Mouse (Mus musculus): ENCODE data around the gene A730015C16Rik.
A peak's percentile ranks its signal among the peaks of the same experiment; 100 is the strongest.

Gene A730015C16Rik

DNA sequence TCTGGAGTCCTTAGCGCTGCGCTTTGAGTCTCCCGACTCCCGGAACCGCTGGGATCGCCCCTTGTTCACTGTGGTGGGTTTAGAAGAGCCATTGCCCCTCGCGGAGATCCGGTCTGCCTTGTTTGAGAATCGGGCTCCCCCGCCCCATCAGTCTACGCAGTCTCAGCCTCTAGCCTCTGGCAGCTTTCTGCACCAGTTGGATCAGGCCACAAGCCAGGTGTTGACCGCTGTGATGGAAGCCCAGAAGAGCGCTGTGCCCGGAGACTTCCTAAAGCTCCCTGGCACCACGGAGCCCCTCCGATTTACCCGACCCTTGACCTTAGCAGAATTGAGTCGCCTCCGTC, at the start of gene A730015C16Rik:
Gene A730015C16Rik, minus strand, starts transcription at position 115 of the 344 bp plus-strand sequence.
- DNase-seq (ENCODE audit: low spot score in 2 of 2), result peak in 1 of 2 experiments; percentile 24

- no peak for DNase-seq (ENCODE audit: low spot score in 2 of 2)
Measured at GRCm38 (mm10) chr4:108890876-108891275, 42.5 kb upstream of the A730015C16Rik start.

DNA sequence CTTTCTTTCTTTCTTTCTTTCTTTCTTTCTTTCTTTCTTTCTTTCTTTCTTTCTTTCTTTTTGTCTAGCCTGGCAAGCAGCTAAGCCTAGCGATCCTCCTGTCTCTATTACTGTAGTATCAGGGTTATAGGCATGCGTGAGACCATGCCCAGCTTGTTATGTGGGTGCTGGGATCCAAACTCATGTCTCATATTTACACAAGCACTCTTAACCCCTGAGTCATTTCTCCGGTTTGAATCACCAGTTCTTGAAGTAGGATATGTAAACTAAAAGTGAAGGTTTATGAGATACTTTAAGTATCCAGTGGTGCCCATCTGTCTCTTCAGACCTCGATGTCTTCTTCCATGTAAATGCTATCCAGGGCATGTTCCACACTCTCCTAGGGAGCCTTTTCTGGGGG, 39.0 kb upstream of the A730015C16Rik start:
- no peak for DNase-seq (ENCODE audit: low spot score in 2 of 2)

DNA sequence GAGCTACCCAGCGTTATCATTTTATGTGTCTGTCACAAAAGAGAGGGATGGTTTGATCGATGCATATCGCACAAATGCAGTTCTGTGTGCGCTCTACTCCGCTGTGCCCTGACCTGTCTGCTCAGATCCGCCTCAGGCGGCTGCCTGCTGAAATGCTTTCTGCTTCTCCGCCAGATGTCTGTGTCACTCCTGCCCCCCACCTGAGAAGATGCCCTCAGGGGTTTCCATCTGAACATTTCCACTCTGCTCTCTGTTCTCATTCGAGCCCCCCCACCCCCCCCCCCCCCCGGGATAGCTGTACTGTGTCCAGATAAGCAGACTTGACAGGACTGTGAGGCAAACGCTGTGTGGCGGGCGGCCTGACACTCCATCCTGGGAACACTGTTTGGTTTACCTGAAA, 35.4 kb upstream of the A730015C16Rik start:
- DNase-seq (ENCODE audit: low spot score in 2 of 2), result no peak

DNA sequence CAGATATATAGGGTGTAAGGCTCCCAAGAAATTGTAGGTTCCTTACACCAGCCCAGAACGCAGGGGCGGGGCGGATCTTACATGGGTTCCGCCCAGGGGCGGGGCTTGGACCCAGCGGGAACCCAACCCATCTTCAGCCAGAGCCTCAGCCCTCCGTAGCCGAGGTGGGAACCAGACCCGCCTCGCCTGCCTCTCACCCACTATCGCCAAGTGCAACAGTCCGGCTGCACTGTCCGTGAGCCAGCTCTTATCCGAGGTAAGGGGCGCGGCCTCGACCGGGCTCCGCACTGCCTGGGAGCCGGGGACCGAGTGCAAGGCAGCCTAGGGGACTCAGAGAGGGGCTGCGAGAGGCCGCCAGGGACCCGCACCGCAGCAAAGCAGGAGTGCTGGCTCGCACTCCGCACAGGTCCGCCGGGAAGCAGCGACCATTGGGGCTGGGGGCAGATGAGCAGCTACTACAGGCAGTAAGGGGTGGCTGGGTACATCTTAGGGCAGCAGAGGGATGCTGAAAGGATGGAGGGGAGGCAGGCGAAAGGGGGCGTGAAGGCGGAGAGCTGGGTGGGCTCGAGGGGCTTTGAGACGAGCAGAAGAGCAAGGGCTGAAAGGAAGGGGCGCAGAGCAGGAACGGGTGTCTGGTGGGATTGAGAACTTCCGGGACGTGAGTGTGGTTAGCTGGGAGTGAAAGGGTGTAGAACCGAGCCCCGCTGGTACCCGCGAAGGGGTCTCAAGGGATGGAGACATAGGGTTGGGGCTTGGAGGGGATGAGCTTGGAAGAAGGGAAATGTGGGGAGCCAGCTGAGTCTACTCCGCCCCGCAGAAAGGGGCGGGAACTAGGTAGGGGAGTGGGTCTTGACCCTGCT, 30.8 kb upstream of the A730015C16Rik start, which contains the start of gene Rab3b:
Gene Rab3b, plus strand, starts transcription at position 101 of the 860 bp plus-strand sequence.
- DNase-seq (ENCODE audit: low spot score in 2 of 2), result peak; percentile 3 to 6

DNA sequence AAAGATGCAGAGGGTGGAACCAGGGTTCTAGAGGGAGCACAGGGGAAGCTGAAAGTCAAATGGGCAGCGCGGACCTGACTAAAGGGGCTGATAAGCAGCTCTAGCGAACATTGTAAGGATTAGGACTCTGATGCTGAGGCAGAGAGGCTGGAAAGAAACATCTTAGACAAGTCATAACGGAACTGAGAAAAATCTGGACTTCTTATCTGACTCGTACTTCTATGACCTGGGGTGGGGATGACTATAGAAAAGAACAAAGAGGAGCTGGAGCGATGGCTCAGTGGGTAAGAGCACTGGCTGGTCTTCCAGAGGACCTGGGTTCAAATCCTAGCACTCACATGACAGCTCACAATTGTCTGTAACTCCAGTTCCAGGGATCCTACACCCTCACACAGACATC, 29.5 kb upstream of the A730015C16Rik start:
- DNase-seq (ENCODE audit: low spot score in 2 of 2), result no peak

GRCm38 (mm10) chr4:108873746-108874145, 25.3 kb upstream of the A730015C16Rik start:
- no peak for DNase-seq (ENCODE audit: low spot score in 2 of 2)

GRCm38 (mm10) chr4:108869730-108870374, 21.4 kb upstream of the A730015C16Rik start:
- DNase-seq (ENCODE audit: low spot score in 2 of 2), result peak; percentile 57 to 80

DNA sequence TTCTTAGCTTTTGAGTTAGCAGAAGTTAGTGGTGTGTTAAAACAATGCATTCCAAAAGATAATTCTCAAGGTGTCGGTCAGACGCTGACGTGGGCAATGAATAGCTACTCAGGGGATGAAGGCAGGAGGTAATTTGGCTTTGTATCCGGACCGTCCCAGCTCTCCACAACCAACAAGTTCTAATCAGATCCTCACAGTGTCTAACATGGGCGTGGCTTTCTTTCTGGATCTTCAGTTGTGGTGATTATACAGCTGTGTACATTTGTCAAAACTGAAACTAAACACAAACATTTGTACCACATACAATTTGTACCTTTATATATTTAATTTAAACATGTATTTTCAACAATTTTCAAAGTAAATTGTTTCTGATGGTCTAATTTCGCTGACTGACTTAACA, 18.4 kb upstream of the A730015C16Rik start:
- no peak for DNase-seq (ENCODE audit: low spot score in 2 of 2)

GRCm38 (mm10) chr4:108847715-108848504, 509 bp downstream of the A730015C16Rik start, which contains the start of gene Kti12:
Kti12 (plus strand) TSS chr4:108847785.
- DNase-seq (ENCODE audit: low spot score in 2 of 2), result peak; percentile 88 to 89

GRCm38 (mm10) chr4:108845824-108846569, 2.4 kb downstream of the A730015C16Rik start:
- DNase-seq (ENCODE audit: low spot score in 2 of 2), result no peak

DNA sequence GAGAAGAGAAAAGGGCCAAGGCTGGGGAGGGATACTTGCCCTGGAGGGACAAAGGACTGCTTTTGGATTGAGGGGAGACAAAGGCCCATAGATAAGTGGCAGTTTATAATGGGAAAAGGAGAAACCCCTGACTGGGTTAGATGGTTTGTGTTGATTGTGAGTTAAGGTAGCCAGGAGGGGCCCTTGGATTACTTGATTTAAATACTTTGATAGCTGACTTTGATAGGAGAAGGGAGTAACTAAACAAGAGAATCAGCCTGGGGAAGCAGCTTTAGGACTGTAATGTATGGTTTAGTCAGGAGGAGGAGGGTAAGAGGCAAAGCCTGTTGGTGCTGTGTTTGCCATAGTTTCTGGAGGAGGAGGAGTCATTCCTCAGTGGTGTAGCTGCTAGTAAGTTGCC, 5.1 kb downstream of the A730015C16Rik start:
- DNase-seq (ENCODE audit: low spot score in 2 of 2), result no peak

DNA sequence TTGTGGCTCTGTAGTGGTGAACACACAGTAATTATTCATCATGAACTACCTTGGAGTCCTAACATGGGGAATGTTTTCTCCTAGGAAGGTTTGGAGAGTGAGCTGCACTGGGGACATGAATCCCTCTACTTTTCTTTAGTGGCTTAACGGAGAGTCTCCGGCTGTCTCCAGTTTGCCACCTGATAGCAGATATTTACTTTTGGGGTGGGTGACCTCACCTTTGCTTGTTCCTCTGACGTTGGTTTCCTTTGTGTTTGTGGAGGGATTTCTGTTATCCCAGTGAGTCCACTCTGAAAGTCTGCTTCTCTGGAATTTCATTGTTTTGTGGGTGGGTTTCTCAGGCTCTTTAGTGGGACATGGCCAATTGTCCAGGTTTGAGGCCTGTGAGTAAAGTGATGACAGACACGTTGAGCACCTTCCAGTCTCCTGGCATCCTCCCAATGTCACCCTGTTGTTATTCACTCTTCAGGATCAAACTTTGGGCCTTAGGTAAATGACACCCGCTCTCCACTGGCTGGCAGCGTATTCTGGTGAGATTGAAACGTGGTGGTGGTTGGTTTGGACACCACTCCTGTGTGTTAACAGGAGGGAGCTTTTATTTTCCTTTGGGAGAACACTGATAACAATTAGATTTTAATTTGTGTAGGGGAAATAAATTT, 6.4 kb downstream of the A730015C16Rik start:
- DNase-seq (ENCODE audit: low spot score in 2 of 2), result no peak

- peak; percentile 31 to 47 for DNase-seq (ENCODE audit: low spot score in 2 of 2)
Measured at GRCm38 (mm10) chr4:108838031-108838430, 10.4 kb downstream of the A730015C16Rik start.

- DNase-seq (ENCODE audit: low spot score in 2 of 2), result no peak
Measured at GRCm38 (mm10) chr4:108835496-108835895, 12.9 kb downstream of the A730015C16Rik start.

DNA sequence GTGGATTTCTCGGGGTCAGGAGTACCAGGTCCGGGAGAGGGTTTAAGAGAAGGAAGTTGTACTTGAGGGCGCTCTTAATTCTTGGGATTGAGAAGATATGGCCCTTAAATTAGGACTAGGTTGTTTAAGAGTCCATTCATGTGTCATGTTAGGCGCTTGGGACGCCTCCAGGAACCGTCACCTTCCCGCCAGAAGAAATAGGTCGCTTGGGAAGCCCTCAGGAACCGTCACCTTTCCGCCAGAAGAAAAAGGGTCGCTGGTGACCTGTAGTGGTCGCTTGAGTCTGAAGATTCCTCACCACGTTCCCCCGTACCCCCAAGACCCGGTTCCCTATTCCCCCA, 13.5 kb downstream of the A730015C16Rik start:
- no peak for DNase-seq (ENCODE audit: low spot score in 2 of 2)

DNA sequence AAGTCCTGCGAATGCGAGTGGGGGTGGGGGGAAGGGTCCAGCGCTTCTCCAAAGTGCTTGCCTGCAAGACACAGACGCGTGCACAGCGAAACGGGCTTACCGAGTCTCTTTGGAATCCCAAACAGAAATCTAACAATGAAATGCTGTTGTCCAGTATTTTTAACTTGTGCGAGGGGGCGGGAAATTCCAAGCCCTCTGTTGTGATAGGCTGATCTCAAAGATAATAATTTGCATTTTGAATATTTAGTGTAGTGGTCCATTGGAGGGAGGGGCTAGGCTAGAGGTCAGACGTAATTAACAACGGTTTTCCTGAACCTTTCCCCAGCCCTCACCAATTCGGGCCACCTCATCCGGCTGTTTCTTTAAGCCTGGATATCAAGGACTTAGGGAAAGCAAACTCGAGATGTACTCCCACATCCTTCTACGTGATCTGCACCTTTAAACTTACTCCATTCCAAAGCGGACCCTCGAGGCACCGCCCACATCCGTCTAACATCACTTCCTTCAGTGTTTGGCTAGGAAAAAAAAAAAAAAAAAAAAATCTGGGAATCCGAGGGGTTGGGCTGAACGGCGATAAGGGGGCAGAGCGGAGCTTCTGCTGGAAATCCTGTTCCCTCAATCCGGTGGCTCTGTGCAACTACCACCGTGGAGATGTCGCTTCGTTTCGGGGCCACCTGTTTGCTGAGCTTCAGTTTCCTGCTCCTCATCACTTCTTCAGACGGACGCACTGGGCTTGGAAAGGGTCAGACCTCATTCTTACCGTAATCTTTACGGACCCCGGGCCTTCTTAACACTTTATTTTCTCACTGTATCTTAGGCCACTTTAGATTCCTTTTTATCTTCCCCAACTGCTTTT, 14.1 kb downstream of the A730015C16Rik start, which contains the start of gene Txndc12:
Gene Txndc12, plus strand, starts transcription at position 487 of the 856 bp plus-strand sequence.
- peak; percentile 85 to 92 for DNase-seq (ENCODE audit: low spot score in 2 of 2)

GRCm38 (mm10) chr4:108833828-108834114, 14.6 kb downstream of the A730015C16Rik start:
- DNase-seq (ENCODE audit: low spot score in 2 of 2), result no peak

DNA sequence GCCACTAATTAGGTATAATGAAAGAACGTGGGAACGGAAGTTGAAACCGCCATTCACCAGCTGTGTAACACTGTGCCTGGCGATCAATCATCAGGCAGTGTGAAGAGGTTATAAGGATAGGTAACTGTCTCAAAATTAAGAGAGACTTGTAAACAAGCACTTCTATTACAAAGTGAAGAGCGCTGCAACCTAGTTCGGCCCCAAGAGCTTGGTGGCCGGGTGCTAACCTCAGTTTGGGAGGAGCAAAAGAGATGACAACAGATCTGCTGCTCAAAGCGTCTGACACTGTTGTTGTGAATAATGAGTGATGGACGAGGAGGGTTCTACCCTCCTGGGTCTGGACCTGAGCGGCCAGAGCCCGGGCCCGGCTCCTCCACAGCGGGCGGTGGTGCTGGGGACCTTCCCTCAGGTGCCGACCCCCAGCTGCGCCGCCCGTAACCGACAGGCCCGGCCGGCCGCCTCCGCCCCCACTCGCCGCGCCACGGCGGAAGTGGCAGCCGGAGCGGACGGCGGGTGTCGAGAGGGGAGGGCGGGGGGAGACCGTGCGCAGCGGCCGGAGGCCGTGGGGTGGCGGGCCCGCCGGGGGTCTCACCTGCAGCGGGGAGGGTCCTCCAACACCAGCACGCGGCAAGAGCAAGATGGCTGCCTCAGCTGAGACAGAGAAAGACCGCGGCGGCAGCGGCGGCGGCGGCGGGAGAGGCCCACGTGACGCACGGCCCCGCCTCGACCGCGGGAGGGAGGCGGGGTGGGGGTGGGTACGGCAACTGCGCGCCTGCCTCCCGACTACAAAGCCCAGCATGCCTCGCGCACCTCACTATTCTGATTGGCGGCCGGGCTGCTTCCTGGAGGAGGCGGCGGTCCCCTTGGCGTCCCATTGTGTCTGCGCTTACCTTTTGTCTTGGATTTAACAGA, 15.2 kb downstream of the A730015C16Rik start, which contains the start of gene Btf3l4:
Gene Btf3l4, minus strand, starts transcription at position 699 of the 912 bp plus-strand sequence.
- DNase-seq (ENCODE audit: low spot score in 2 of 2), result peak; percentile 90
